Mouse (Mus musculus) megakaryocyte-erythroid progenitor cell, adult 5 weeks (primary cell): ENCODE results near the gene Ccl17. TPM values are rescaled to one million over a fixed set of nuclear protein-coding genes. Genes with fewer than 3 reads are reported as not detected.

Experiments used
- polyA plus RNA-seq: library from polyadenylated mRNA; stranded (reverse); fragments of >175 nt; gene quantifications from 2 replicates; pipeline ENCODE4 v1.2.3, GENCODE M21; 2012

Gene Ccl17
- 0.87 TPM in 1 of 2 replicates, not detected in the other for polyA plus RNA-seq

GRCm38 (mm10) chr8:94810153-94810552 is at the start of gene Ccl17:
TSS of gene Ccl17 (plus strand) at chr8:94810453.

GRCm38 (mm10) chr8:94771941-94772670 is 38.1 kb upstream of the Ccl17 start, which contains the start of gene Cx3cl1:
TSS of gene Cx3cl1 (plus strand) at chr8:94772009.

GRCm38 (mm10) chr8:94837662-94838574 is 27.7 kb downstream of the Ccl17 start, which contains the start of the genes Coq9 and Ciapin1:
TSS of gene Coq9 (plus strand) at chr8:94838321.
TSS of gene Ciapin1 (minus strand) at chr8:94838358.

GRCm38 (mm10) chr8:94857346-94858173 is 47.3 kb downstream of the Ccl17 start, which contains the start of gene Polr2c:
TSS of gene Polr2c (plus strand) at chr8:94857450.

Other genes starting within 250 kb of the Ccl17 start
- 3.8 and 4.1 TPM in 2 replicates for gene Rspry1, start 208.5 kb upstream of the Ccl17 start, polyA plus RNA-seq
- gene Fam192a, start 208.5 kb upstream of the Ccl17 start, polyA plus RNA-seq: 43.9 and 62.5 TPM in 2 replicates
- gene Arl2bp, start 143.9 kb upstream of the Ccl17 start, polyA plus RNA-seq: 36.2 and 49.0 TPM in 2 replicates
- not detected in 2 replicates for gene Pllp, start 114.2 kb upstream of the Ccl17 start, polyA plus RNA-seq
- gene Ccl22, start 64.9 kb upstream of the Ccl17 start, polyA plus RNA-seq: 0.16 and 0.21 TPM in 2 replicates
- gene Cx3cl1, start 38.4 kb upstream of the Ccl17 start, polyA plus RNA-seq: 3.4 and 5.8 TPM in 2 replicates
- 84.2 and 97.3 TPM in 2 replicates for gene Coq9, start 27.9 kb downstream of the Ccl17 start, polyA plus RNA-seq
- 273 and 285 TPM in 2 replicates for gene Ciapin1, start 27.9 kb downstream of the Ccl17 start, polyA plus RNA-seq
- 25.1 and 31.9 TPM in 2 replicates for gene Polr2c, start 47.0 kb downstream of the Ccl17 start, polyA plus RNA-seq
- 1.3 and 2.1 TPM in 2 replicates for gene Dok4, start 65.9 kb downstream of the Ccl17 start, polyA plus RNA-seq
- 3.7 and 4.4 TPM in 2 replicates for gene Ccdc102a, start 107.6 kb downstream of the Ccl17 start, polyA plus RNA-seq
- gene Adgrg5, start 113.2 kb downstream of the Ccl17 start, polyA plus RNA-seq: 1.1 TPM in 2 replicates
- gene Adgrg1, start 164.3 kb downstream of the Ccl17 start, polyA plus RNA-seq: 302 and 465 TPM in 2 replicates
- gene Adgrg3, start 207.2 kb downstream of the Ccl17 start, polyA plus RNA-seq: 184 and 192 TPM in 2 replicates
- 1.2 and 1.8 TPM in 2 replicates for gene Drc7, start 244.7 kb downstream of the Ccl17 start, polyA plus RNA-seq